Mouse (Mus musculus) yolk sac, embryonic 10.5 days (tissue): ENCODE measurements at regions not wholly inside any gene's neighbourhood (a gene's known extent, or its start where the extent isn't known, plus 50 kb on each side); places are given as distances from the start of the nearest gene placed in this dataset.

Source experiments
- DNase-seq: peaks from one replicate; pipeline ENCODE4 v3.0.0-alpha.2; 2017; ENCODE audit warnings: low spot score

DNA sequence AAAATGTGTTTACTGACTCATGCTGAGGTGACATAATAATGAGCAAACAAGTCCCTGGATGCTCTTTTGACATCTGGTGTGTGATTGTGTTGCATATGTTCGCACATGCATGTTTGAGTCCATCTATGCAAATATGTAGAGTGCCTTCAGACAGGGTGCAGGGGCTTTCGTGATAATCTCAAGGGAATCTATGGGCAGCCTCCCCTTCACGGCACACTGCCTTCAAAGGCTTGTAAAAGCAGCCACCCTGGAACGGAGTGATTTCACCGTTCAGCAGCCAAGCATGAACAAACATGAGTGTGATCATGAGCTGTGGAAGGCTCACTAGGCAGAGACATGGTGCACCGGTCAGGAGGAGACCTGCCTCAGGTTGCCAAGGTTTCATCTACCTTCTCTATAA lies 57.1 kb upstream of the Mbip start:
- no peak for DNase-seq

DNA sequence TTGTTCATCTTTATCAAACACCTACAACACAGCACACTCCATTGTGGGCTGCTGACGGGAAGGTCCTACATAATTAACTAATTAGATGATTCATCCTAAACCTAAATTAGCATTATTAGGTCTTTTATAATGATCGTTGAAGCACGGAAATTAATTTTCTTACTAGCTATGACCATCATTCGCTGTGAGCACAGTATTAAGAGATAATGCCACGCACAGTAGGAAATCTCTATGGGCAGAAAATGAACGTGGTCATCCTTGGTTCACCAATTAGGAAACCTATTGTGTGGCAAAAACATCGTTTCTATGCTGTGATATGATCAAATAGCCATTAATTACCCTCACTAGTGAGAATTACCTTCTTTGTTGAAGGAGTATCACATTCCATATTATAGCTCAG lies 56.4 kb upstream of the Mbip start:
- no peak for DNase-seq
